Mouse (Mus musculus) adipocyte (in vitro differentiated cells): ENCODE measurements at regions not wholly inside any gene's neighbourhood (a gene's known extent, or its start where the extent isn't known, plus 50 kb on each side); places are given as distances from the start of the nearest gene placed in this dataset.
A peak's percentile ranks its signal among the peaks of the same experiment; 100 is the strongest.

Source experiments
- DNase-seq: peaks from one replicate; pipeline ENCODE4 v3.0.0-alpha.2; 2016; ENCODE audit warnings: low spot score

- DNase-seq, result no peak
These were observed 54.4 kb upstream of the Calcoco1 start for GRCm38 (mm10) chr15:102776218-102776850.

DNA sequence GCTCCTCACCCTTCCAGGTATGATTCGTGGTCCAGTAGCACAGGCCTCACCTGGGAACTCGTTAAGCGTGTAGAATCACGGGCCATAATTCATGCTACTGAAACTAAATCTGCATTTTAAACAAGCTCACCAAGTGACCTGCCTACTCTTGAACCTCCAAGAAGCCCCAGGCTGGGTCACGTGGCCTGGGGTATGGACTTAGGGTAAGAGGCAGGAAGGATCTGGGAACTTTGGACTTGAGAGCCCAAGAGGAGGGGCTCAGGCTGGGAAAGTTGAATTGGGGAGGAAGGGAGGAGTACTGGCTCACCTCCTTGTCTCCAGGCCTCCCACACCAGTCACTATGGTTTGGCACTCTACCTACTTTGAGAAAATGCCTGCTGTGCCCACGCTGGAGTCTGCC is 58.6 kb upstream of the Calcoco1 start:
- no peak for DNase-seq

GRCm38 (mm10) chr15:102782988-102783799 is 61.2 kb upstream of the Calcoco1 start:
- no peak for DNase-seq

DNA sequence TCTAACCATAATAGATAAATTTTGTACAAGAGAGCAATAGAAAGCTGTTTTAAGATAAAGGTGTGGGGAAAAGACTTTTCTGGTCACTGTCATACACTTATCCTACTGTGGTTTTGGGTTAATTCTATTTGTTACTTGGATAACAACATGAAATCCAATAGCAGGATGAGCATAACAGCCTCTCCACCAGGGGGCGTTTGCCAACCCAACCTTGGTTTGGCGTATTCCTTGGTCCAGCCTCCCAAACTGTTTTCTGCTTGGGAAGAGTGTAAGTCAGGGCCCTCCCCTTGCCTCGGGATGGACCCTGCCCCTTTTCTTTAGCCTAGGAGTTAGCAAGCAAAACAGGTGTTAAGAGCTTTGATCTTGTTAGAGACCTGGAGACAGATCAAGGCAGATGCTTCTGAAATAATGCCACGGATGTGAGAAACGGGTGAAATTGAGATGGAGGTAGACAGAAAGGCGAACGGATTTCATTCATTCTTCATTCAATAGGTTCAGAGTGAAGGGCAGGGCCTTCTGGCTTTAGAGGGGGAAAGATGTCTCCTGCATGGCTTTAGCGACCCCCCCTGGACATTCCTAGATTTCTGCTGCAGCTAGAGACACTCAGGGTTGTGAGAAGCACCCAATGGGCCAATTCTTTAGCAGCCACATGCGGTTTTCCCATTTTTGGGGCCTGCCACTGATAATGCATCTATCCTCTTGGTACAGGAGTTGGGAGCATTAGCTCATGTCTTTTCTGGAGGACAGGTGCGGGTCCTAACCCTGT is 63.3 kb upstream of the Calcoco1 start:
- DNase-seq, result peak; percentile 62

DNA sequence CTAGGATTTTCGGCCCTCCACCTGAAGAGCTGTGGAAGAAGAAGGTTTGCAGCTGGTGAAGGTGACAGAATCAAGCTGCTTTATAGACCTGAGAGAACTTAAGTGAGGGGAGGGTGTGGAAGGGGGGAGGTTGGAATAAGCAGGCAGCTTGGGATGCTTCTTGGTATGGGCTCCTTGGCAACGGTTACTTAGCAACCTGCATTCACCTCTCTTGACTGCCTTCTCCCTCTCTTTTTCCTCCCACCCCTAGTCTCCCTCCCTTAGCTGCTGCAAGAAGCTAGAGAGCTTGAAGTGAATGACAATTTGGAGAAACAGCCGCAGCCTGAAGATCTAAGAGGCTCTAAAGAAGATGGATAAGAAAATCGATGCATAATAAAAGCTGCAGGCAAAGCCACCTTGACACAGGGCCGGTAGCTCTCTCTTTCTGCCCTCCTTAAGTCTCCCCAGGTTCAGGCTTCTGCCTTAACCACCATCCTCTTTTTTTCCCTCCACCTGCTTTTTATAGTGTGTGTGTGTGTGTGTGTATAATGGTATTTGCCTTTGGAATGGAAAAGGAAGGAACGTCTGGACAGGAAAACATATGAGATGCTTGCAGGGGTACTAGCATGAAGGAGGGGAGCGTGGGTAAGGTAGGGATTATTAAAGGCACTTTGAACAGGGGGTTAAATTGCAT is 67.0 kb upstream of the Calcoco1 start:
- DNase-seq, result no peak

DNA sequence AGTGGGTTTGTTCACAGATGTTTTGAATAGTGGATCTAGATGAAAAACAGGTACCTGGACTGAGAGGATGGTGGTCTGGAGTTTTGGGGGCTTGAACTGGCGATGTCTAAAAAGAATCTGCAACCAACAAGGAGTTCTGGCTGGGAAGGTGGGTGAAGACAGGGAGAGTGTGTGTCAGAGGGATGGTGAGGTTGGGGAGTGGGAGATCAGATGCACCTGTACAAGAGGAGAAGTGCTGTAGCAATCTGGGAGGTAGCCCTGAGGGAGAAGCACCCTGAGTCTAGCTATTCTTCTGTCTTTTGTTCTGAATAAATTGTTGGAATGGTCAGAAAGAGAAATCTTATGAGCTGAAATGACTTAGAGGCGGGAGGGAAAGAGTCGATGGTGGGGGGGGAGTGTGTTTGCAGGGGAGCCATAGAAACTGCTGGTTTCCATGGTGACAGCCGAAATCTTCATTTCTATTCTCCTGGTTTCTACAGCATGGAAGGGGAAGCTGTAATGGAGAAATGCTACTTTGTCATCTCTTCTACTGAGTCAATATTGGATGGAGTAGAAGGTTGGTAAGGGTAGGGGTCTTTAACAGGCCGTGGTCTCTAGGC is 75.1 kb upstream of the Calcoco1 start:
- no peak for DNase-seq

DNA sequence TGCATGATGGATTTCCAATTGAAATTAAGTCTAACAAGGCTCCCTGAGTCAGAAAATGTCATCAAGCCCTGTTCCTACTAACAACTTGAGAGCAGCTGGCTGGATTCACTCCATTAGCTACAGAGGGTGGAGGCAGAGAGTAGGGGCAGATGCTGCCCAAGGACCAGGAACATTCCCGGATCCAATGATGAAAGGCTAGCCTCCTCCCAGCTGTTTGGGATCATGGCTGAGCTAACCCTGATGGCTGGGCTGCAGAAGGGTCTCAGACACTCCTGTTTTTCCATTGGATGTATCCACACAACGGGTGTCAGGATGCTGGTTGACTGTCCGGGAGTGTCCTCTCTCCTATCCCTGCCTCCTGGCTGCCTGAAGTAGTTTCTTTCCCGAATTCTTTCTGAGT is 78.1 kb upstream of the Calcoco1 start:
- DNase-seq, result no peak

- peak; percentile 44 for DNase-seq
These were observed 80.4 kb upstream of the Calcoco1 start for GRCm38 (mm10) chr15:102802265-102802813.

- no peak for DNase-seq
These were observed 85.4 kb upstream of the Calcoco1 start for GRCm38 (mm10) chr15:102807353-102807752.

- DNase-seq, result no peak
These were observed 97.2 kb upstream of the Calcoco1 start for GRCm38 (mm10) chr15:102819181-102819580.

DNA sequence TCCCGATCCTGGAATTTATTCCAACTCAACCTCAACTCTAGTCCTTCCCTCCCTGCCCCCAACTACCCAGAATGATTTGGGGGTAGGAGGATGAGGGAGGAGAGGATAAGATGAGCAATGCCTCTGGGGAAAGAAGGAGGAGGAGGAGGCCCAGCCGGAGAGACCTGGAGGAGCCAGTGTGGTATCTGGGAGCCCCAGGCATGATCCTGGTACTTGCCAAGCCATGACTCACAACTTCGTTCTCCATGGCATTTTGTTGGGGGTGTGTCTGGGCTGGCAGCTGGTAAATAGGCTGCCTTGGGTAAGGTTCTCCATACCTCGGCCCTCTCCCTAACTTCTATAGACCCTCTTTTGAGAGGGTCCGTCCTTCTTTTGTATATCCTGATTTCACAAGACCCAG is 81.2 kb upstream of the Hoxc13 start:
- DNase-seq, result peak; percentile 27

- DNase-seq, result no peak
These were observed 58.5 kb upstream of the Hoxc13 start for GRCm38 (mm10) chr15:102862374-102862773.

DNA sequence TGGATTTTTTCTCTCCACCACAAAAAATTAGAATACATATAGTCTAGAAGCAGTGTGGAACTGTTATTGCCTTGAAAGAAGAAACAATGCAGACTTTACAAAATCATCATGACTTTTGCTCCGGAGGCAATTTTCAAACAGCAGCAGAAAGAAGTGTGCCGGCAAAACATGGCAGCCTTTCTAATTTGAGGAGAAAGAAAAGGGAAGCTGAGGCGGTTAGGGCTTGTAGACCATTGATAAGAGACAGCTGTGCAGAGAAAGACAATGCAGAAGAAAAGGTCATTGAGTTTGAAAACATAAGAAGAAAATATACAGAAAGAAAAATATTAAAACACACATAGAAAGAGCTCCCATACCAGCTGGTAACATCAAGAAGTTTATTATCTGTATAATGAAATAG is 54.1 kb upstream of the Hoxc13 start:
- no peak for DNase-seq
